In genomic region chr1:178733035-178733434, GRCm38 (mm10) we compare ENCODE assay signal across 29 mouse cellular contexts.
DNase-seq lines count a peak whose midpoint lies in the region; ATAC-seq lines count a peak whose summit lies in the region.
"Had no signal": no experiment of that assay in that cellular context is flagged by ENCODE, and none has a peak within 500 bp of the region (broad histone marks: within the 10 kb centered on the region; RNA-seq: fewer than 3 reads in every experiment).

No protein-coding gene starts in this region.

- no peaks in the 10 kb centered on the region for H3K9me3 ChIP-seq in heart, embryonic 10.5 days
- H3K9me3 ChIP-seq in neural tube, embryonic 13.5 days, result no peaks in the 10 kb centered on the region
- H3K9me3 ChIP-seq in limb, embryonic 13.5 days, result peaks cover 4% of the 10 kb centered on the region; the same call in 1 of the 2 replicates
- H3K9me3 ChIP-seq: forebrain, embryonic 12.5 days; hindbrain, embryonic 15.5 days; intestine, embryonic 15.5 days; liver, embryonic 13.5 days had no signal

- no peak overlapping the region for H3K4me3 ChIP-seq in heart, embryonic 10.5 days
- no peak overlapping the region for H3K4me3 ChIP-seq in neural tube, embryonic 13.5 days
- H3K4me3 ChIP-seq in limb, embryonic 13.5 days, result no peak overlapping the region
- H3K4me3 ChIP-seq: forebrain, embryonic 12.5 days; hindbrain, embryonic 15.5 days; intestine, embryonic 15.5 days; liver, embryonic 13.5 days; megakaryocyte, embryonic 14.5 days had no signal

- no peaks in the 10 kb centered on the region for H3K27me3 ChIP-seq in heart, embryonic 10.5 days (ENCODE audit: insufficient read depth, poor library complexity, severe bottlenecking)
- no peaks in the 10 kb centered on the region for H3K27me3 ChIP-seq in neural tube, embryonic 13.5 days
- H3K27me3 ChIP-seq in limb, embryonic 13.5 days, result peaks cover 15% of the 10 kb centered on the region
- H3K27me3 ChIP-seq: forebrain, embryonic 12.5 days; hindbrain, embryonic 15.5 days; intestine, embryonic 15.5 days; megakaryocyte, embryonic 14.5 days; Patski had no signal

- intact Hi-C loops in heart, postnatal 14 days (cut with DNase I), result no loop called here

- ATAC-seq in neural tube, embryonic 13.5 days (ENCODE audit: low read depth), result peak; percentile 50; the same call in 1 of the 2 replicates
- peak; percentile 46; the same call in 1 of the 2 replicates for ATAC-seq in limb, embryonic 13.5 days (ENCODE audit: low FRiP score, low read depth)
- ATAC-seq in erythroblast, adult 5-6 weeks (replicated peaks; ENCODE audit: low FRiP score, poor library complexity, severe bottlenecking), result no peak
- ATAC-seq: forebrain, postnatal 0 days; intestine, embryonic 15.5 days; lung, postnatal 0 days; Patski had no signal

- no peak overlapping the region for H3K4me2 ChIP-seq in neural tube, embryonic 13.5 days
- H3K4me2 ChIP-seq in limb, embryonic 13.5 days (replicated peaks), result peak overlapping the region; percentile 31; the same call in 1 of the 2 replicates
- H3K4me2 ChIP-seq: forebrain, embryonic 12.5 days; heart, embryonic 11.5 days; hindbrain, embryonic 15.5 days; intestine, embryonic 15.5 days; liver, embryonic 13.5 days had no signal

- H3K36me3 ChIP-seq in heart, embryonic 10.5 days, result peaks cover 5% of the 10 kb centered on the region
- no peaks in the 10 kb centered on the region for H3K36me3 ChIP-seq in neural tube, embryonic 13.5 days
- peaks cover 3% of the 10 kb centered on the region for H3K36me3 ChIP-seq in limb, embryonic 13.5 days
- H3K36me3 ChIP-seq: forebrain, embryonic 12.5 days; hindbrain, embryonic 15.5 days; intestine, embryonic 15.5 days; liver, embryonic 13.5 days had no signal

- H3K27ac ChIP-seq in heart, embryonic 10.5 days, result peak overlapping the region; percentile 17; the same call in 1 of the 2 replicates
- peak overlapping the region; percentile 55; the same call in 1 of the 2 replicates for H3K27ac ChIP-seq in neural tube, embryonic 13.5 days (replicated peaks)
- H3K27ac ChIP-seq in limb, embryonic 13.5 days, result no peak overlapping the region
- H3K27ac ChIP-seq: forebrain, embryonic 12.5 days; hindbrain, embryonic 15.5 days; intestine, embryonic 15.5 days; liver, embryonic 13.5 days had no signal

- 59% methylated on average over 9 of the region's 9 CpGs for WGBS in heart, embryonic 10.5 days
- 12% methylated on average over 9 of the region's 9 CpGs for WGBS in neural tube, embryonic 13.5 days
- 11% methylated on average over 9 of the region's 9 CpGs for WGBS in limb, embryonic 13.5 days

- no peak overlapping the region for H3K9ac ChIP-seq in neural tube, embryonic 13.5 days
- no peak overlapping the region for H3K9ac ChIP-seq in limb, embryonic 13.5 days
- H3K9ac ChIP-seq: forebrain, embryonic 12.5 days; forebrain, postnatal 0 days; hindbrain, embryonic 15.5 days; intestine, embryonic 15.5 days; liver, embryonic 13.5 days had no signal

- H3K4me1 ChIP-seq in heart, embryonic 10.5 days, result peaks cover 23% of the 10 kb centered on the region
- peaks cover 39% of the 10 kb centered on the region for H3K4me1 ChIP-seq in neural tube, embryonic 13.5 days (replicated peaks)
- H3K4me1 ChIP-seq in limb, embryonic 13.5 days, result peaks cover 53% of the 10 kb centered on the region
- H3K4me1 ChIP-seq: forebrain, embryonic 12.5 days; liver, embryonic 13.5 days; megakaryocyte, embryonic 14.5 days had no signal

- DNase-seq in heart, embryonic 10.5 days (ENCODE audit: low spot score), result no peak
- no peak for DNase-seq in heart, postnatal 14 days
- no peak for DNase-seq in neural tube, embryonic 10.5 days (ENCODE audit: extremely low spot score, low spot score)
- DNase-seq in thymus, adult 18-20 months, result no peak
- no peak for DNase-seq in gastrocnemius, adult 18-20 months (ENCODE audit: low spot score)
- DNase-seq: adrenal gland, postnatal 14 days; cerebellum, adult 11-12 months; cerebellum, adult 9-11 months; forebrain, postnatal 0 days; gastrocnemius, postnatal 14 days; kidney, adult 8-10 months; kidney, postnatal 36 days; layer of hippocampus, postnatal 36 days; left cerebral cortex, postnatal 4 days; liver, embryonic 13.5 days; lung, adult 18-20 months; lung, postnatal 4 days; midbrain, embryonic 14.5 days; thymus, postnatal 14 days had no signal
